Mouse (Mus musculus) lung, postnatal 0 days (tissue): Measurements from ENCODE around the gene Krt19. TPM values are rescaled to one million over a fixed set of nuclear protein-coding genes. Genes with fewer than 3 reads are reported as not detected.

ENCODE experiments used
- ATAC-seq: fragments of 200-750 bp; cut with Nextera tagmentation; 2 replicates; pipeline ENCODE4 v1.8.0; 2017; ENCODE audit warnings: moderate library complexity
- DNase-seq: peaks from one replicate; pipeline ENCODE4 v3.0.0-alpha.2; 2016; ENCODE audit warnings: low spot score
- H3K27ac ChIP-seq: fragments of 300-500 bp; sonication (generic); 2 replicates; pipeline ENCODE4 v1.5.1; 2014; ENCODE audit warnings: antibody characterized with exemption, mild to moderate bottlenecking, low read length, mixed read lengths
- H3K27me3 ChIP-seq: fragments of 300-500 bp; sonication (generic); replicated peaks from 2 replicates; pipeline ENCODE4 v1.6.1; 2014; ENCODE audit warnings: low read length, mixed read lengths; ENCODE audit not compliant: insufficient read depth
- H3K36me3 ChIP-seq: fragments of 300-500 bp; sonication (generic); 2 replicates; pipeline ENCODE4 v1.6.1; 2014; ENCODE audit warnings: low read length, mixed read lengths; ENCODE audit not compliant: insufficient read depth
- H3K4me1 ChIP-seq: fragments of 300-500 bp; sonication (generic); 2 replicates; pipeline ENCODE4 v1.6.1; 2014; ENCODE audit warnings: antibody characterized with exemption, low read depth, low read length, mixed read lengths; ENCODE audit not compliant: insufficient read depth
- H3K4me2 ChIP-seq: fragments of 300-500 bp; sonication (generic); replicated peaks from 2 replicates; pipeline ENCODE4 v1.6.1; 2014; ENCODE audit warnings: low read depth, mild to moderate bottlenecking, low read length, moderate library complexity, mixed read lengths
- H3K4me3 ChIP-seq: fragments of 300-500 bp; sonication (generic); 2 replicates; pipeline ENCODE4 v1.5.1; 2014; ENCODE audit warnings: low read depth, low read length
- H3K9ac ChIP-seq: fragments of 300-500 bp; sonication (generic); replicated peaks from 2 replicates; pipeline ENCODE4 v1.6.1; 2014; ENCODE audit warnings: low read depth, mild to moderate bottlenecking
- H3K9me3 ChIP-seq: fragments of 300-500 bp; sonication (generic); 2 replicates; pipeline ENCODE4 v1.6.1; 2016; ENCODE audit warnings: low read length, mixed read lengths
- CTCF ChIP-seq: IDR thresholded peaks from 2 replicates; pipeline ENCODE4 v1.5.1; 2016; ENCODE audit warnings: antibody characterized with exemption, mild to moderate bottlenecking
- EP300 ChIP-seq: IDR thresholded peaks from 2 replicates; pipeline ENCODE4 v1.6.1; 2016; ENCODE audit warnings: antibody characterized with exemption, mild to moderate bottlenecking, control low read depth
- WGBS: fragments of 180-500 bp; shearing (Covaris S2); extraction: QIAGEN DNeasy Blood & Tissue Kit; methylation state at CpG from one replicate; pipeline ENCODE4 v1.1.7; 2014; 5-methylcytosine and 5-hydroxymethylcytosine counted together
- polyA plus RNA-seq: library from polyadenylated mRNA; unstranded; fragments of >200 nt; fragmentation: Nextera tagmentation; extraction: Ambion mirVana; gene quantifications from 2 replicates; pipeline ENCODE4 v1.2.1, GENCODE M21; 2015

The Krt19 gene
- polyA plus RNA-seq, 1 experiment from 2014 or later = 460 TPM

GRCm38 (mm10) chr11:100120331-100120730, 28.1 kb downstream of the Krt19 start:
- H3K27me3 ChIP-seq = no peaks in the 10 kb centered on the region
- H3K4me3 ChIP-seq = no peak overlapping the region
- no peak overlapping the region for H3K27ac ChIP-seq
- no peaks in the 10 kb centered on the region for H3K9me3 ChIP-seq
- no peak overlapping the region for H3K9ac ChIP-seq
- peak; percentile 85 for DNase-seq
- TF ChIP-seq EP300 (peak; percentile 72), CTCF (no peak)
- WGBS = 50% methylated on average over 5 of the region's 5 CpGs
- H3K4me2 ChIP-seq = no peak overlapping the region
- peak; percentile 93 for ATAC-seq
- H3K4me1 ChIP-seq = 0 out of 2 replicates have a peak, but pooled peaks cover 5% of the 10 kb centered on the region
- no peaks in the 10 kb centered on the region for H3K36me3 ChIP-seq

- Histone ChIP-seq H3K4me1 (no peaks in the 10 kb centered on the region), H3K36me3 (no peaks in the 10 kb centered on the region), H3K27ac (no peak overlapping the region), H3K4me2 (no peak overlapping the region), H3K9ac (no peak overlapping the region), H3K9me3 (no peaks in the 10 kb centered on the region), H3K27me3 (no peaks in the 10 kb centered on the region), H3K4me3 (no peak overlapping the region)
- DNase-seq = peak; percentile 65
- WGBS = 45% methylated on average over 2 of the region's 2 CpGs
- TF ChIP-seq CTCF (no peak), EP300 (peak; percentile 54)
- peak; percentile 85 for ATAC-seq
Observed at GRCm38 (mm10) chr11:100113742-100114029, 34.8 kb downstream of the Krt19 start.

GRCm38 (mm10) chr11:100112935-100113741, 35.3 kb downstream of the Krt19 start:
- Histone ChIP-seq H3K9me3 (no peaks in the 10 kb centered on the region), H3K27me3 (no peaks in the 10 kb centered on the region), H3K36me3 (no peaks in the 10 kb centered on the region), H3K4me2 (no peak overlapping the region), H3K4me1 (no peaks in the 10 kb centered on the region), H3K4me3 (no peak overlapping the region), H3K9ac (no peak overlapping the region), H3K27ac (no peak overlapping the region; the same call in 1 of the 2 replicates)
- WGBS = 50% methylated on average over 11 of the region's 11 CpGs
- TF ChIP-seq CTCF (peak; percentile 19; the same call in 1 of the 2 replicates), EP300 (no peak; the same call in 1 of the 2 replicates)
- ATAC-seq (peak; percentile 25; the same call in 1 of the 2 replicates), DNase-seq (no peak)

GRCm38 (mm10) chr11:100105576-100106122, 42.8 kb downstream of the Krt19 start, which contains the start of gene Krt36:
Gene Krt36, minus strand, starts transcription at chr11:100105626.
- Histone ChIP-seq H3K4me3 (no peak within 1 kb of the TSS), H3K36me3 (no peaks in the 10 kb centered on the region), H3K9me3 (no peaks in the 10 kb centered on the region), H3K27ac (no peak within 1 kb of the TSS), H3K4me1 (no peaks in the 10 kb centered on the region), H3K9ac (no peak within 1 kb of the TSS), H3K27me3 (no peaks in the 10 kb centered on the region), H3K4me2 (no peak within 1 kb of the TSS)
- ATAC-seq (no peak), DNase-seq (no peak)
- TF ChIP-seq EP300 (no peak), CTCF (no peak)
- 81% methylated on average over 6 of the region's 6 CpGs for WGBS

GRCm38 (mm10) chr11:100102693-100103429, 45.6 kb downstream of the Krt19 start:
- Histone ChIP-seq H3K27ac (no peak overlapping the region), H3K36me3 (no peaks in the 10 kb centered on the region), H3K9ac (no peak overlapping the region), H3K27me3 (no peaks in the 10 kb centered on the region), H3K4me2 (no peak overlapping the region), H3K9me3 (no peaks in the 10 kb centered on the region), H3K4me3 (no peak overlapping the region), H3K4me1 (no peaks in the 10 kb centered on the region)
- TF ChIP-seq CTCF = no peak
- TF ChIP-seq EP300 = no peak
- 55% methylated on average over 15 of the region's 15 CpGs for WGBS
- no peak for DNase-seq
- no peak for ATAC-seq

- no peaks in the 10 kb centered on the region for H3K36me3 ChIP-seq
- no peak overlapping the region for H3K4me2 ChIP-seq
- WGBS = 66% methylated on average over 4 of the region's 4 CpGs
- H3K9ac ChIP-seq = no peak overlapping the region
- H3K4me3 ChIP-seq = no peak overlapping the region
- no peak overlapping the region for H3K27ac ChIP-seq
- ATAC-seq (no peak), DNase-seq (no peak)
- H3K9me3 ChIP-seq = no peaks in the 10 kb centered on the region
- H3K4me1 ChIP-seq = no peaks in the 10 kb centered on the region
- no peaks in the 10 kb centered on the region for H3K27me3 ChIP-seq
- TF ChIP-seq EP300 = no peak
- TF ChIP-seq CTCF = no peak
Observed at GRCm38 (mm10) chr11:100100391-100100790, 48.1 kb downstream of the Krt19 start.
